Mouse (Mus musculus): ENCODE measurements around the gene Gmeb1. TPM values are rescaled to one million over a fixed set of nuclear protein-coding genes. Genes with fewer than 3 reads are reported as not detected.

The Gmeb1 gene
- polyA plus RNA-seq, 1 experiment from 2014 or later, result 26.8 TPM

Small RNA genes lying within 50 kb of the gene (microRNA-seq; reads per million reads assigned to microRNA genes)
- not detected for gene Gm22033

Other genes with a start within 250 kb of the Gmeb1 start
- gene Gm10300, start 186.9 kb downstream of the Gmeb1 start, polyA plus RNA-seq (2015; fragmentation: Nextera tagmentation; extraction: Ambion mirVana), result 0.05 and 0.10 TPM in 2 replicates
- gene Epb41, start 186.3 kb downstream of the Gmeb1 start, polyA plus RNA-seq (2015; fragmentation: Nextera tagmentation; extraction: Ambion mirVana), result 67.4 and 68.6 TPM in 2 replicates
- gene Oprd1, start 117.1 kb downstream of the Gmeb1 start, polyA plus RNA-seq (2015; fragmentation: Nextera tagmentation; extraction: Ambion mirVana), result 0.58 and 0.96 TPM in 2 replicates
- 61.6 and 61.7 TPM in 2 replicates for gene Ythdf2, start 49.3 kb downstream of the Gmeb1 start, polyA plus RNA-seq (2015; fragmentation: Nextera tagmentation; extraction: Ambion mirVana)
- gene Taf12, start 12.8 kb upstream of the Gmeb1 start, polyA plus RNA-seq (2015; fragmentation: Nextera tagmentation; extraction: Ambion mirVana), result 30.0 and 35.3 TPM in 2 replicates
- 2.1 and 2.6 TPM in 2 replicates for gene Rab42, start 41.8 kb upstream of the Gmeb1 start, polyA plus RNA-seq (2015; fragmentation: Nextera tagmentation; extraction: Ambion mirVana)
- gene Trnau1ap, start 67.9 kb upstream of the Gmeb1 start, polyA plus RNA-seq (2015; fragmentation: Nextera tagmentation; extraction: Ambion mirVana), result 71.5 and 72.2 TPM in 2 replicates
- gene Rcc1, start 92.0 kb upstream of the Gmeb1 start, polyA plus RNA-seq (2015; fragmentation: Nextera tagmentation; extraction: Ambion mirVana), result 41.7 and 44.4 TPM in 2 replicates
- gene Phactr4, start 160.9 kb upstream of the Gmeb1 start, polyA plus RNA-seq (2015; fragmentation: Nextera tagmentation; extraction: Ambion mirVana), result 15.8 and 16.5 TPM in 2 replicates
- gene Med18, start 202.3 kb upstream of the Gmeb1 start, polyA plus RNA-seq (2015; fragmentation: Nextera tagmentation; extraction: Ambion mirVana), result 14.5 and 15.9 TPM in 2 replicates
- gene Sesn2, start 248.9 kb upstream of the Gmeb1 start, polyA plus RNA-seq (2015; fragmentation: Nextera tagmentation; extraction: Ambion mirVana), result 5.9 and 7.2 TPM in 2 replicates